Mouse (Mus musculus): ENCODE results near the gene Sp6.

The Sp6 gene

GRCm38 (mm10) chr11:97013121-97013670, at the start of gene Sp6:
Sp6 (plus strand) TSS chr11:97013394.
- DNase-seq (ENCODE audit: low spot score), result no peak

GRCm38 (mm10) chr11:96963580-96963979, 49.6 kb upstream of the Sp6 start:
- DNase-seq (ENCODE audit: low spot score), result peak; percentile 79

- no peak for DNase-seq (ENCODE audit: low spot score)
These were observed 47.0 kb upstream of the Sp6 start for GRCm38 (mm10) chr11:96966172-96966571.

GRCm38 (mm10) chr11:96966914-96967543, 46.2 kb upstream of the Sp6 start:
- DNase-seq (ENCODE audit: low spot score), result no peak

- no peak for DNase-seq (ENCODE audit: low spot score)
These were observed 45.5 kb upstream of the Sp6 start for GRCm38 (mm10) chr11:96967544-96968269.

- no peak for DNase-seq (ENCODE audit: low spot score)
These were observed 44.7 kb upstream of the Sp6 start for GRCm38 (mm10) chr11:96968476-96968875.

GRCm38 (mm10) chr11:96969280-96969722, 43.9 kb upstream of the Sp6 start:
- no peak for DNase-seq (ENCODE audit: low spot score)

GRCm38 (mm10) chr11:96969746-96970145, 43.4 kb upstream of the Sp6 start:
- DNase-seq (ENCODE audit: low spot score), result peak; percentile 62

GRCm38 (mm10) chr11:96970341-96970740, 42.9 kb upstream of the Sp6 start:
- DNase-seq (ENCODE audit: low spot score), result no peak

GRCm38 (mm10) chr11:96972906-96973305, 40.3 kb upstream of the Sp6 start:
- DNase-seq (ENCODE audit: low spot score), result no peak

- DNase-seq (ENCODE audit: low spot score), result no peak
These were observed 39.7 kb upstream of the Sp6 start for GRCm38 (mm10) chr11:96973426-96973964.

- DNase-seq (ENCODE audit: low spot score), result no peak
These were observed 38.4 kb upstream of the Sp6 start for GRCm38 (mm10) chr11:96974813-96975212.

- no peak for DNase-seq (ENCODE audit: low spot score)
These were observed 37.4 kb upstream of the Sp6 start for GRCm38 (mm10) chr11:96975511-96976378.

- DNase-seq (ENCODE audit: low spot score), result no peak
These were observed 36.9 kb upstream of the Sp6 start for GRCm38 (mm10) chr11:96976379-96976687.

- DNase-seq (ENCODE audit: low spot score), result peak; percentile 81
These were observed 36.1 kb upstream of the Sp6 start for GRCm38 (mm10) chr11:96976911-96977591.

- DNase-seq (ENCODE audit: low spot score), result peak; percentile 99
These were observed 35.4 kb upstream of the Sp6 start for GRCm38 (mm10) chr11:96977606-96978400.

GRCm38 (mm10) chr11:96978401-96979246, 34.6 kb upstream of the Sp6 start:
- DNase-seq (ENCODE audit: low spot score), result no peak

GRCm38 (mm10) chr11:96979329-96979728, 33.9 kb upstream of the Sp6 start:
- no peak for DNase-seq (ENCODE audit: low spot score)

- DNase-seq (ENCODE audit: low spot score), result no peak
These were observed 33.2 kb upstream of the Sp6 start for GRCm38 (mm10) chr11:96980021-96980420.

- no peak for DNase-seq (ENCODE audit: low spot score)
These were observed 31.7 kb upstream of the Sp6 start for GRCm38 (mm10) chr11:96981461-96981860.
